Mouse (Mus musculus): ENCODE data around the gene Nbeal2. TPM values are rescaled to one million over a fixed set of nuclear protein-coding genes. Genes with fewer than 3 reads are reported as not detected.

Gene Nbeal2
- total RNA-seq, 2 experiments from 2014 or later = 10.3 to 24.1 TPM

DNA sequence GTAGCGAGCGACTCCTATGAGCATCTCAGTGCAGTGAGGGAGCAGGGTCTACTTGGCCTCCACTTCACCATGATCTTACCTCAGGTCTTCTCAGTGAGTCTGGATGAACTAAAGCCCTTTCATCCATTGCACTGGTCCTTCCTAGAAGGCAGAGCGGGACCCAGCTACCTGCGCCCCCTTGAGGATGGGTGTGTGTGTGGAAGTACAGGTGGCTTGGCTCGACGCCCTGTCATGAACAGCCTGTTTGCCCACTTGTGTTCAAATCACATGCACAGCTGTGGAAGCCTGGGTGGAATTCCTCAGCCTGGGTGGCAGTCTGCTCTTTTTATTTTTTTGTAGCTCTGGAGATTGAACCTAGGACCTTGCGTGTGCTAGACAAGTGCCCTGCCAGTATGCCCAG lies 33.8 kb downstream of the Nbeal2 start:
- ATAC-seq (replicated peaks; ENCODE audit: poor library complexity) = no peak

DNA sequence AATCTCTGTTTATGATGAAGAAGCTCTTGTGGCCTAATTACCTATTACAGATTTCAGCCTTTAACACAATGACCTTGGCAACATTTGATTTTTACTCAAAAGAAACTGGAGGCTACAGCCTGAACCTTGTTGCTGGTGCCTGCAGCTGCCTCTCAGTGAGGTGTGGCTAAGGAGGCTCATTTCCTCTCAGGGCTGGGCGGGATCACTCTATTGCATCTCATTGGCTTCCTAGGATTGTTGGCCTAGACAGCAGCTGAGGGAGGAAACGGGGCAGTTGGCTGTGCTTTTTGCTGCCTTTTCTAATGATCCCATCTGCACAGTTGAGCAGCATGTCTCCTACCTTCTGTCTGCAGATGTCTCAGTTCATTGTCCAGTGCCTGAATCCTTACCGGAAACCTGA lies 36.9 kb downstream of the Nbeal2 start:
- ATAC-seq (replicated peaks; ENCODE audit: poor library complexity) = no peak

DNA sequence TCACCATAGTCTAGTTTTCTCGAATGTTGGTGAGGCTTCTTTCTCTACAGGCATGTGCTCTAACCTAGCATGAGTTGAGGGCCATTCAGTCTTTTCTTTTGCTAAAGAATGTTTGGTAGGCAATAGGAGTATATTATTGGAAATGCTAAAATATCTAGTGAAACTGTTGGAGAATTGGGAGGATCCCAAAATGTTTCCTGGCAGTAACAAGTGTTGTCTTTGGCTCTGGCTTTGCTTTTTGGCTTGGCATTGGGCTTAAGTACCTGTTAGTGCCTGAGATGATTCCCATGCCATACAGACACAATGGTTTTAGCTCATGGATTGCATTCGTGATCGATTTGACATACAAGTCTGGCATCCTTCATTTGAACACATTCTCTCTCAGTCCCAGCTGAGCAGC lies 42.5 kb downstream of the Nbeal2 start:
- no peak for ATAC-seq (replicated peaks; ENCODE audit: poor library complexity)

DNA sequence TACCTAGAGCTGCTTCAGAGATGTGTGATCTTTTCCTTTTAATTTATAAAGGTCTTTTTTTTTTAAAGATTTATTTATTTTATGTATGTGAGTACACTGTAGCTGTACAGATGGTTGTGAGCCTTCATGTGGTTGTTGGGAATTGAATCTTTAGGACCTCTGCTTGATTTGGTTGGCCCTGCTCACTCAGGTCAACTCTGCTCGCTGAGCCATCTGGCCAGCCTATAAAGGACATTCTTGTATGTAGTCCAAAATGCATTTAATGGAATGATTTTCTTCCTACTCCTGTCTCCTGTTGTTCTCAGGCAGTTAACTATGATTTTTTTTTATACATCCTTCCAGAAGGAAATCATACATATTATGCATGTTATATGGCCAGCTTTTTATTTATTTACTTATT lies 70.4 kb downstream of the Nbeal2 start:
- no peak for ATAC-seq (replicated peaks; ENCODE audit: poor library complexity)

DNA sequence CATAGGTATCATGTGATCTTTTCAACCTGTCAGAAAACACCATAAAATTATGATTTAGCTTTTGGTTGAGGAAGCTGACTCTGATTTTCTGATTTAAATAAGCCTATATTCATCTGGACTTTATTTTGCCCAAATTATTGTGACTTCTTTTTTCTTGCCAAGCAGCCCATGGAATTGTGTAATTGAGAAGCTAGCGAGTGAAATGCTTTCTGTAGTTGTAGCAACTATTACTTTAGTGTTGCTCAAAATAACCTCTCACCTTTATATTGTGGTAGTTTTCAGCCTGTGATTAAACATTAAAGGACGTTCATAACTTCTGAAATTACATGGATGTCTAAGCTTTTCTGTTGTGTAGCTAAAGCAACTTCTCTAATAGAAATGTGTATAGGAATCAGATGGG lies 71.8 kb downstream of the Nbeal2 start:
- no peak for ATAC-seq (replicated peaks; ENCODE audit: poor library complexity)

Other genes with a start within 250 kb of the Nbeal2 start
- 8.6 and 13.0 TPM in 2 replicates for gene Ptpn23, start 245.9 kb downstream of the Nbeal2 start, total RNA-seq (2015)
- gene Ptpn23, start 245.9 kb downstream of the Nbeal2 start, total RNA-seq (2017) = 1.5 and 4.0 TPM in 2 replicates
- 1,024 and 1,594 TPM in 2 replicates for gene Ngp, start 234.4 kb downstream of the Nbeal2 start, total RNA-seq (2015)
- 354 and 557 TPM in 2 replicates for gene Ngp, start 234.4 kb downstream of the Nbeal2 start, total RNA-seq (2017)
- 11.1 and 11.5 TPM in 2 replicates for gene Klhl18, start 177.5 kb downstream of the Nbeal2 start, total RNA-seq (2015)
- gene Klhl18, start 177.5 kb downstream of the Nbeal2 start, total RNA-seq (2017) = 8.4 and 11.4 TPM in 2 replicates
- 0.77 and 1.4 TPM in 2 replicates for gene Kif9, start 177.2 kb downstream of the Nbeal2 start, total RNA-seq (2015)
- 0.87 and 1.7 TPM in 2 replicates for gene Kif9, start 177.2 kb downstream of the Nbeal2 start, total RNA-seq (2017)
- 139 and 161 TPM in 2 replicates for gene Setd2, start 121.6 kb downstream of the Nbeal2 start, total RNA-seq (2015)
- gene Setd2, start 121.6 kb downstream of the Nbeal2 start, total RNA-seq (2017) = 113 and 160 TPM in 2 replicates
- 2.0 and 4.3 TPM in 2 replicates for gene Nradd, start 29.7 kb downstream of the Nbeal2 start, total RNA-seq (2015)
- gene Nradd, start 29.7 kb downstream of the Nbeal2 start, total RNA-seq (2017) = 1.9 and 2.2 TPM in 2 replicates
- gene Ccdc12, start 2.3 kb upstream of the Nbeal2 start, total RNA-seq (2015) = 98.7 and 112 TPM in 2 replicates
- gene Ccdc12, start 2.3 kb upstream of the Nbeal2 start, total RNA-seq (2017) = 75.3 and 92.6 TPM in 2 replicates
- gene Myl3, start 87.7 kb upstream of the Nbeal2 start, total RNA-seq (2015) = not detected in 2 replicates
- not detected in 2 replicates for gene Myl3, start 87.7 kb upstream of the Nbeal2 start, total RNA-seq (2017)
- gene Pth1r, start 93.0 kb upstream of the Nbeal2 start, total RNA-seq (2015) = 0.15 TPM in 1 of 2 replicates, not detected in the other
- 0.92 TPM in 1 of 2 replicates, not detected in the other for gene Pth1r, start 93.0 kb upstream of the Nbeal2 start, total RNA-seq (2017)
- not detected in 2 replicates for gene Prss42, start 144.0 kb upstream of the Nbeal2 start, total RNA-seq (2015)
- gene Prss42, start 144.0 kb upstream of the Nbeal2 start, total RNA-seq (2017) = not detected in 2 replicates
- gene Prss44, start 159.8 kb upstream of the Nbeal2 start, total RNA-seq (2015) = not detected in 2 replicates
- not detected in 2 replicates for gene Prss44, start 159.8 kb upstream of the Nbeal2 start, total RNA-seq (2017)
- not detected in 2 replicates for gene Prss43, start 172.5 kb upstream of the Nbeal2 start, total RNA-seq (2015)
- gene Prss43, start 172.5 kb upstream of the Nbeal2 start, total RNA-seq (2017) = not detected in 2 replicates
- not detected in 2 replicates for gene Prss45, start 180.4 kb upstream of the Nbeal2 start, total RNA-seq (2015)
- not detected in 2 replicates for gene Prss45, start 180.4 kb upstream of the Nbeal2 start, total RNA-seq (2017)
- not detected in 2 replicates for gene Prss46, start 190.3 kb upstream of the Nbeal2 start, total RNA-seq (2015)
- gene Prss46, start 190.3 kb upstream of the Nbeal2 start, total RNA-seq (2017) = not detected in 2 replicates
- gene Prss50, start 203.8 kb upstream of the Nbeal2 start, total RNA-seq (2015) = 2.3 and 10.4 TPM in 2 replicates
- gene Prss50, start 203.8 kb upstream of the Nbeal2 start, total RNA-seq (2017) = 1.4 and 1.6 TPM in 2 replicates
- 0.07 and 0.44 TPM in 2 replicates for gene Als2cl, start 225.7 kb upstream of the Nbeal2 start, total RNA-seq (2015)
- gene Als2cl, start 225.7 kb upstream of the Nbeal2 start, total RNA-seq (2017) = 0.08 and 0.20 TPM in 2 replicates
- gene Tmie, start 226.0 kb upstream of the Nbeal2 start, total RNA-seq (2015) = not detected in 2 replicates
- gene Tmie, start 226.0 kb upstream of the Nbeal2 start, total RNA-seq (2017) = not detected in 2 replicates